Mouse (Mus musculus) urinary bladder, postnatal 10 days (tissue): Measurements from ENCODE around the gene Cdkn1c.

Source experiments
- DNase-seq: peaks from one replicate; pipeline ENCODE4 v3.0.0; 2022; ENCODE audit warnings: low spot score

Cdkn1c gene

DNA sequence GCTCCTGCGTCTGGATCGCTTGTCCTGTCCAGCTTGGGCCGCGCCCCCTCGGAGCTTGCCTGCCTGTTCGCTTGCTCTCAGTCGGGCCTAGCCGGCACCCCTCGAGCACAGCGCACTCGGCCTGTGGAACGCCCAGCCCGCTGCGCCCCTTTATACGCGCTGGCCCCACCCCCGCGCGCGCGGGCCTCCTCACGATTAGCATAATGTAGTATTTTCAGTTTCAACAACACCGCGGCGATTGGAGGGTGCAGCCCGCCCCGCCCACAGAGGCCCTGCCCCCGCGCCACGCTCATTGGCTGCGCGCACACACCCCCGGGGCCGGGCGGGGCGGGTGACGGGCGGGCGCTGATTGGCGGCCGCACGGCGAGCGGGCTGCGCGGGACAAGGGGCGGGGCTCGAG, at the start of gene Cdkn1c:
TSS of gene Cdkn1c (minus strand) at position 177 of the 400 bp plus-strand sequence.
- peak; percentile 45 for DNase-seq

- no peak for DNase-seq
Measured at GRCm38 (mm10) chr7:143509566-143509965, 48.7 kb upstream of the Cdkn1c start.

- no peak for DNase-seq
Measured at GRCm38 (mm10) chr7:143506675-143507074, 45.8 kb upstream of the Cdkn1c start.

- no peak for DNase-seq
Measured at GRCm38 (mm10) chr7:143506271-143506670, 45.4 kb upstream of the Cdkn1c start.

DNA sequence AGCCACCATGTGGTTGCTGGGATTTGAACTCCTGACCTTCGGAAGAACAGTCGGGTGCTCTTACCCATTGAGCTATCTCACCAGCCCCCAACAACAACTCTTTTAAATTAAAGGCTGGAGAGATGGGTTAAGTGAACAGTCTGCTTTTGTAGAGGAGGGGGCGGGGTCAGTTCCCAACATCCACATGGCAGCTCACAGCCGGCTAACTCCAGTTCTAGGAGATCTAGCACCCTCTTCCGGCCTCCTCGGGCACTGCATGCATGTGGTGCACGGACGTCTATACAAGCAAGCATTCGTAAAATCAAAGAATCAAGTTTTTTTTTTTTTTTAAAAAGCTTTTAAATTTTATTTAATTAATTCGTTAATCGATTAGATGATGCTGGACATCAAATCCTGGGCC, 45.0 kb upstream of the Cdkn1c start:
- peak; percentile 57 for DNase-seq

GRCm38 (mm10) chr7:143505411-143505810, 44.6 kb upstream of the Cdkn1c start:
- no peak for DNase-seq

GRCm38 (mm10) chr7:143503926-143504325, 43.1 kb upstream of the Cdkn1c start:
- no peak for DNase-seq

DNA sequence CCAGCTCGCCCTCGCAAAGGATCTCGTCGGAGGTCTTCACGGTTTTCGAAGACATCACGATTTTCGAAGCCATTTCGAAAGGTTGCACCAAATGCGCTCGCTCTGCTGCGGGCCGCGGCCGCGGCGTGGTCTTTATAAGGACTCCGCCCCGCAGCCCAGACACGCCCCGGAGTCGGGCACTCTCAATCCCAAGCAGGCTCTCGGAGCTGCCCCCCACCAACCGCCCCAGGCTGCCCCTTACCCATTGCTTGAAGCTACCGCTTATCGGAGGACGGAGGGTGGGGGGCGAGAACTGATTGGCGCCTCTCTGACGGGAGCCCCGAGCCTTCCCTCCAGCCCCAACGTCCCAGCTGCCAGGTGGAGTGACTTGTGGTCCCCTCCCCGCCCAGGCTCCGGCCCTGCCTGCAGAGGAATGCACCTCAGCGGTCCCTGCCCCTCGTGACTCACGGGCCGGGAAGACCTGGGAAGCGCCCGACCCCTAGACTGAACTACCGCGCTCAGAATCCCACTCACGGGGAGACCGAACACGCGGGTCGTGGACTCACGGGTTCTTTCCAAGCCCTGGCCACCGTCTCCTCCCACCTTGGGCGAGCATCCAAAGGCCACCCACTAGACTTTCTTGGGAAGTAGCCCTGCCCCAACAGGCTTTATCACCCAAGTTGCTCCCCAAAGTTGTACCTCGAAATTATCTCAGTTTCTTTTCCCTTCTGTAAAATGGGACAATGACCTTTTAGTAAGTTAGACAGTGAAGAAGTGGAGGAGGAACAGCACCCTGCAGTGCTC, 41.8 kb upstream of the Cdkn1c start, which contains the start of gene Phlda2:
TSS of gene Phlda2 (minus strand) at position 733 of the 783 bp plus-strand sequence.
- DNase-seq, result no peak

DNA sequence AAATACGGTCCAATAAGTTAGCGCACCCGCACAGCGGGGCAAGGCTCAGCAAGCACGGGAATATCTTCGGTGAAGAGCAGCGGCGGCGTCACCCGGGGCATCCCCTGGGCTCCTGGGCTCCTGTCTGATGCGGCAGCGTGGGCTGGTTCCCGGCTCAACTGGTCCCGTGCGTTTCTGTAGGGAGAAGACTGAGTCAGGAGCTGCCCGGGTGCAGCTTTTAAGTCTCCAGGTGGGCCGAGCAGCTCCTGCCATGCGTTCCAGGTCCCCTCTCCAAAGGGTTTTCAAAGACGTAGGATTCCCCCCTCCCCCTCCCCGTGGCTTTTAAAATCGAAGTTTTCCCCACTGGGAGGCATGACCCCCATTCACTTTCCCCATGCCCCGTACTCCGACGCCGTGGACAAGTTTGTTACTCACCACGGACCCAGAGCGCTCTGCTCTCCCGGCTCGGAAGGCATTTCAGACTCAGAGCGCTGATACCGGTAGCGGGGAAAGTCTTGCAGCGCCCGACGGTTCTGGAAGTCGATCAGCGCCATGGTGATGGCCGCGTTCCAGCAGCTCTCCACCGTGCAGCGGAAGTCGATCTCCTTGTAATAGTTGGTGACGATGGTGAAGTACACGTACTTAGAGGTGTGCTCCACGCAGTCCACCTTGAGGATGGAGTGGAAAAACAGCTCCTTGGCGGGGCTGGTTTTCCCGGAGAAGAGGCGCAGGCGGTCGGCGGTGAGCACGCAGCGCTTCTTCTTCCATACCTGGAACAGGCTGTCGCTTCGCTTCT, 41.0 kb upstream of the Cdkn1c start:
- no peak for DNase-seq

GRCm38 (mm10) chr7:143500912-143501311, 40.1 kb upstream of the Cdkn1c start:
- no peak for DNase-seq

GRCm38 (mm10) chr7:143498584-143498983, 37.7 kb upstream of the Cdkn1c start:
- no peak for DNase-seq

- no peak for DNase-seq
Measured at GRCm38 (mm10) chr7:143495104-143495961, 34.5 kb upstream of the Cdkn1c start.

DNA sequence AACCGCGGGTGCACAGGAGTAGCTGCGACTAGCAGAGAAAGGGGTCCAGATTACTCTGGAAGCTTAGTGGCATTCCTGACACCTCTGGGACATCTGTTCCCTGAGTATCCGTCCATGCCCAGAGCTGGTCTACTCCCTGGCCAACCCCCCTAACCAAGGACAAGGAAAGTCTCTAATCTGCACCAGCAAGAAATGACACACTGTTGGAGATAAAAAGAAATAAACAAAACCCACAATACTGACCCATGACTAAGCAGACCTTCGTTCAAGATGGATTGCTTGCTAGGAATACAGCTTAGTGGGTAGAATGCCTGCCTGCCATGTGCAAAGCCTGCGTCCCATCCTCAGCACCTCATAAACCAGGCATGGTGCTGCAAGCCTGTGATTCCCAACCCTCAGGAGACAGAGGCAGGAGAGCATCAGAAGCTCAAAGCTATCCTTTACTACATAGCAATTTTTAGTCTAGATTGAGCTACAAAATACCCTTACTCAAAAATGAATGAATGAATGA, 32.8 kb upstream of the Cdkn1c start:
- DNase-seq, result no peak

DNA sequence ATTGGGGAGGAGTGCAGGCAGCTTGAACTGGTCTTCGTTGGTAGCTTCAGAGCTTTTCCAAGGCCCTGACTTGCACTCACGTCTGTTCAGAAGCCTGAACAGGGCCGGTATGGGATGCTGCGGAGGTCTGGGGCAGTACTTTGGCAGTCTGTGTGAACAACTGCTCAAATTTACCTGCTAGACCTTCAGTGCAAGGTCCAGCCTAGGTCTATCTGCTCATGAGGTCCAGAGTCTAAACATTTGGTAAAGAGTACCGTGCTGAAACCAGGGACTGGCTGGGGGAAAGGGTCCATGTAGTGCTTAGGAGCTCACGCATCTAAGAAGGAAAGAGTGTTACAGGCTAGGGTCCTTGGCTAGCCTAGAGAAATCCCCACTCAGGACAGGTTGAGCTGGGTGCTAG, 28.9 kb upstream of the Cdkn1c start:
- no peak for DNase-seq

DNA sequence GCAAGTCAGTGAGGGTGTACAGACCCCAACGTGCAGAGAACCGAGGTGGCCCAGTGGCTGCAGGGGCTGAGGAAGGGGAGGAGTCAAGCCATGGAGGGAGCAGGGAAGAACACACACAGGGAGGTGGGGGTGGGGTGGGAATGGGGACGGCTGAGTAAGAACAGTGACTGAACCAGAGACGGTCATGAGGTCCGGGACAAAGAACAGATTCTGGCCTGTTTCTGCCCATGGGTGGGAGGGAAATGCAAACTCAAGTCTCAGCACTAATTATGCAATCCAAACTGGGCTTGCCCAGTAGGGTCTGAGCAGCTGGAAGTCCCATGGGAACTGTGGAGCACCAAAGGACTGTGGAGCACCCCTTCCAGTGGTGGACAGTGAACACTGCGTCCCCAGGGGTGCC, 21.7 kb upstream of the Cdkn1c start:
- no peak for DNase-seq

GRCm38 (mm10) chr7:143481806-143482387, 21.0 kb upstream of the Cdkn1c start:
- no peak for DNase-seq

DNA sequence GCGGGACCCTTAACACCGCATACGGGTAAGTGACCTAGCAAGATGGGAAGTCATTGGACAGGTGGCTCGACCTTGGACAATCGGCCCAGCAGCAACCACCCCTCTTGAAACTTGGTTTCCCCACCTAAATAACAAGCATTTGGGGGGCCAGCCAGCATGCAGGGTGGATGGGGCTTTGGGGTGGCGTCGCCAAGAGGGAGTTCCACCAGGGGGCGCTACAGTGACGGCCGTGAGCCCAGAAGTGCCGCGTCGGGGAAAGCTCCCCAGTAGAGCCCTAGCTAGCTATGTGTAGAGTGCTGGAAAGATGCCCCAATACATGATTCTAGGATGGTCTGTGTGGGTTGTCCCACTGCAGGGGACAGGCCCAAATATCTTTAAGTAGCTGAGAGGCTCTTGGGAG, 19.6 kb upstream of the Cdkn1c start:
- no peak for DNase-seq

- DNase-seq, result no peak
Measured at GRCm38 (mm10) chr7:143477800-143478199, 16.9 kb upstream of the Cdkn1c start.

- no peak for DNase-seq
Measured at GRCm38 (mm10) chr7:143476702-143477335, 16.0 kb upstream of the Cdkn1c start.

- no peak for DNase-seq
Measured at GRCm38 (mm10) chr7:143475876-143476275, 15.0 kb upstream of the Cdkn1c start.

DNA sequence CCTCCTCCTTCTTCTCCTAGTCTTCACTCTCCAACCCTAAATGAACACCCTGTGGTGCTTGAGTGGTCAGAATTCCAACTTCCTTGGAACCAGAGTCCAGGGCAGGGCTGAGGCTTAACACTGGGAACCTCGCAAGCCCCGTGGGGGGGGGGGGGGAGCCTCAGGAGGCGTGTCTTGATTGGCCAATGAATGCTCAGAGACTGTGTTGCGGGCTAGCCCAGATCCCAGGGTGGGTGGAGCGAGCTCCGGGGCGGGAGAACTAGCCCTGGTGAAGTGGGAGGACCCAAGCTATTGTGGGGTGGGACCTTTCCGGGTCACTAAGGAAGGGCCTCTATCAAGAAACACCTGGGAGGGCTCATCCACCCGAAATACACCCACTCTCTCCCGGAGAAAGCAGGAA, 14.0 kb upstream of the Cdkn1c start:
- no peak for DNase-seq
